In the genomic region with DNA sequence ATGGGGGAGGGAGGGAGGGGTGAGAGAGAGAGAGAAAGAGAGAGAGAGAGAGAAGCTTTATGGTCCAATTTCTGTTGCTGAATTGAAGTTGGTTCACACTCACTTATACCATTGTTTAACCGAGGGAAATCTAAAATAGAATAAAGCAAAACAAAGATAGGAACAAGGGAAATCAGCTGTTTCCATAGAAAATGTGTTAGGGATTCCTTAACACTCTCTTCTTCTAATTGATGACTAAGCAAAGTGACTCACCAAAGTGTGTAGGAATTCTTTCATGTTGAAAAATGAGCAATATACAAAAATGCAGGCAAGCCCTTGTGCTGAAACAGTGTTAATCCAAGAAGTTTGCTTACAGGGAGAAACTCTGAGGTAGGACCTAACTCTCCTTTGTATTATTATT, we compare ENCODE assay signal across 13 mouse cellular contexts.
"Had no signal": no experiment of that assay in that cellular context is flagged by ENCODE, and none has a peak within 500 bp of the region (broad histone marks: within the 10 kb centered on the region; RNA-seq: fewer than 3 reads in every experiment).

No protein-coding gene starts in this region.

- DNase-seq: lung, adult 18-20 months; lung, embryonic 14.5 days; lung, postnatal 10 days; lung, postnatal 4 days; midbrain, embryonic 14.5 days; retina, postnatal 1 day; right cerebral cortex, adult 18-20 months; right cerebral cortex, postnatal 25 days; right cerebral cortex, postnatal 4 days; spleen, adult 18-20 months; thymus, adult 2 months; thymus, postnatal 25 days; thymus, postnatal 4 days had no signal
